Comparison of ENCODE assay signal across 8 mouse cellular contexts in genomic region chr5:53123525-53124286, GRCm38 (mm10).
DNase-seq lines count a peak whose midpoint lies in the region; ATAC-seq and TF ChIP-seq lines count a peak whose summit lies in the region.

No protein-coding gene starts in this region.

- no peak for TF ChIP-seq CTCF in thymus, adult 2 months (IDR thresholded peaks at IDR 0.05; ENCODE audit: borderline replicate concordance, control insufficient read depth, extremely low read depth, insufficient read depth, low read length, poor library complexity)

- H3K4me3 ChIP-seq in thymus, adult 2 months (ENCODE audit: control insufficient read depth, insufficient read depth, low read length): no peak overlapping the region
- H3K4me3 ChIP-seq in forebrain, embryonic 14.5 days (ENCODE audit: low read depth, low read length): no peak overlapping the region
- H3K4me3 ChIP-seq in midbrain, embryonic 13.5 days (replicated peaks): no peak overlapping the region

- no peak overlapping the region for H3K27ac ChIP-seq in thymus, adult 2 months (ENCODE audit: control insufficient read depth, insufficient read depth, low read length)
- H3K27ac ChIP-seq in forebrain, embryonic 14.5 days (ENCODE audit: low read depth, low read length): no peak overlapping the region
- no peak overlapping the region for H3K27ac ChIP-seq in midbrain, embryonic 13.5 days

- H3K9me3 ChIP-seq in forebrain, embryonic 14.5 days (replicated peaks; ENCODE audit: control insufficient read depth, low read length): no peaks in the 10 kb centered on the region
- H3K9me3 ChIP-seq in midbrain, embryonic 13.5 days: no peaks in the 10 kb centered on the region

- no peak overlapping the region for H3K4me2 ChIP-seq in forebrain, embryonic 14.5 days (ENCODE audit: low read length)
- no peak overlapping the region for H3K4me2 ChIP-seq in midbrain, embryonic 13.5 days (replicated peaks)

- no peak for TF ChIP-seq POLR2A in thymus, adult 2 months (IDR thresholded peaks at IDR 0.05; ENCODE audit: control insufficient read depth, extremely low read depth, insufficient read depth, low read length, poor library complexity)

- DNase-seq in cerebellum, adult 11 months: no peak
- peak; percentile 41 for DNase-seq in thymus, postnatal 14 days
- no peak for DNase-seq in thymus, adult 2 months
- DNase-seq in forebrain, embryonic 14.5 days (ENCODE audit: low spot score): peak; percentile 83
- peak; percentile 37 to 58 for DNase-seq in kidney, postnatal 36 days
- DNase-seq in spleen, postnatal 14 days (ENCODE audit: low spot score in 2 of 2): no peak

- H3K4me1 ChIP-seq in thymus, adult 2 months (replicated peaks; ENCODE audit: control insufficient read depth, insufficient read depth, low read length): no peaks in the 10 kb centered on the region
- H3K4me1 ChIP-seq in forebrain, embryonic 14.5 days (ENCODE audit: control insufficient read depth, insufficient read depth, low read length): peaks cover 10% of the 10 kb centered on the region
- H3K4me1 ChIP-seq in midbrain, embryonic 13.5 days (replicated peaks): peaks cover 9% of the 10 kb centered on the region; the same call in 1 of the 2 replicates

- WGBS in thymus, adult 2 months: 54% methylated on average over 10 of the region's 10 CpGs
- 4% methylated on average over 10 of the region's 10 CpGs for WGBS in forebrain, embryonic 14.5 days
- WGBS in midbrain, embryonic 13.5 days: 23% methylated on average over 10 of the region's 10 CpGs

- no peaks in the 10 kb centered on the region for H3K36me3 ChIP-seq in thymus, adult 2 months (ENCODE audit: control insufficient read depth, insufficient read depth, low read length)
- H3K36me3 ChIP-seq in forebrain, embryonic 14.5 days (ENCODE audit: control insufficient read depth, insufficient read depth, low read length): no peaks in the 10 kb centered on the region; the same call in 1 of the 2 replicates
- no peaks in the 10 kb centered on the region for H3K36me3 ChIP-seq in midbrain, embryonic 13.5 days

- peak; percentile 74; the same call in 1 of the 2 replicates for ATAC-seq in cerebellum, adult (ENCODE audit: insufficient number of reproducible peaks, low FRiP score, low TSS enrichment)
- ATAC-seq in forebrain, embryonic 14.5 days: peak; percentile 85
- peak; percentile 85 for ATAC-seq in midbrain, embryonic 13.5 days

- H3K9ac ChIP-seq in forebrain, embryonic 14.5 days (ENCODE audit: low read length): no peak overlapping the region
- H3K9ac ChIP-seq in midbrain, embryonic 13.5 days (replicated peaks): no peak overlapping the region

- no peaks in the 10 kb centered on the region for H3K27me3 ChIP-seq in thymus, adult 2 months (ENCODE audit: control insufficient read depth, insufficient read depth, low read length)
- no peaks in the 10 kb centered on the region; the same call in 1 of the 2 replicates for H3K27me3 ChIP-seq in forebrain, embryonic 14.5 days (replicated peaks; ENCODE audit: control insufficient read depth, insufficient read depth, low read length)
- H3K27me3 ChIP-seq in midbrain, embryonic 13.5 days: 0 out of 2 replicates have a peak, but pooled peaks cover 15% of the 10 kb centered on the region

Comparison
In these comparisons a context has a peak if more than half of its experiments do, and no peak if none do; other contexts are left out.
1. DNase-seq: peak in thymus, postnatal 14 days (single experiment), forebrain, embryonic 14.5 days (single experiment) and kidney, postnatal 36 days (2 of 2); none in cerebellum, adult 11 months (single experiment), thymus, adult 2 months (single experiment) and spleen, postnatal 14 days (0 of 2).
2. Peak in every context shown above with its lines, with median percentiles within 50 percentile points of each other: ATAC-seq.